Mouse (Mus musculus) stomach, postnatal 0 days (tissue): ENCODE data around the gene Tln1. TPM values are rescaled to one million over a fixed set of nuclear protein-coding genes. Genes with fewer than 3 reads are reported as not detected.

ENCODE experiments used
- ATAC-seq: fragments of 200-750 bp; cut with Nextera tagmentation; 2 replicates; pipeline ENCODE4 v1.8.0; 2017; ENCODE audit not compliant: low FRiP score, low TSS enrichment
- DNase-seq: peaks from one replicate; pipeline ENCODE4 v3.0.0-alpha.2; 2016; ENCODE audit warnings: low spot score
- H3K27ac ChIP-seq: fragments of 300-500 bp; sonication (generic); replicated peaks from 2 replicates; pipeline ENCODE4 v1.5.1; 2014; ENCODE audit warnings: mild to moderate bottlenecking, control low read depth
- H3K27me3 ChIP-seq: fragments of 300-500 bp; sonication (generic); 2 replicates; pipeline ENCODE4 v1.6.1; 2014; ENCODE audit warnings: low read length; ENCODE audit not compliant: control insufficient read depth, insufficient read depth
- H3K36me3 ChIP-seq: fragments of 300-500 bp; sonication (generic); 2 replicates; pipeline ENCODE4 v1.6.1; 2014; ENCODE audit warnings: low read length, mixed read lengths; ENCODE audit not compliant: control insufficient read depth, insufficient read depth
- H3K4me1 ChIP-seq: fragments of 300-500 bp; sonication (generic); replicated peaks from 2 replicates; pipeline ENCODE4 v1.6.1; 2014; ENCODE audit warnings: antibody characterized with exemption; ENCODE audit not compliant: control insufficient read depth, insufficient read depth
- H3K4me2 ChIP-seq: fragments of 300-500 bp; sonication (generic); replicated peaks from 2 replicates; pipeline ENCODE4 v1.6.1; 2014; ENCODE audit warnings: low read depth, mild to moderate bottlenecking, control low read depth, moderate library complexity
- H3K4me3 ChIP-seq: fragments of 300-500 bp; sonication (generic); 2 replicates; pipeline ENCODE4 v1.5.1; 2014; ENCODE audit warnings: low read depth, low read length, control low read depth
- H3K9ac ChIP-seq: fragments of 300-500 bp; sonication (generic); 2 replicates; pipeline ENCODE4 v1.6.1; 2014; ENCODE audit warnings: mild to moderate bottlenecking, low read length, control low read depth, mixed read lengths
- H3K9me3 ChIP-seq: fragments of 300-500 bp; sonication (generic); 2 replicates; pipeline ENCODE4 v1.6.1; 2016; ENCODE audit warnings: low read length; ENCODE audit not compliant: control insufficient read depth
- CTCF ChIP-seq: IDR thresholded peaks from 2 replicates; pipeline ENCODE4 v1.5.1; 2016; ENCODE audit warnings: antibody characterized with exemption, low read depth, mild to moderate bottlenecking, moderate library complexity
- EP300 ChIP-seq: optimal IDR thresholded peaks from 2 replicates; pipeline ENCODE3; 2016; ENCODE audit warnings: antibody characterized with exemption
- WGBS: fragments of 180-500 bp; shearing (Covaris S2); extraction: QIAGEN DNeasy Blood & Tissue Kit; methylation state at CpG from one replicate; pipeline ENCODE4 v1.1.7; 2014; 5-methylcytosine and 5-hydroxymethylcytosine counted together
- polyA plus RNA-seq: library from polyadenylated mRNA; unstranded; fragments of >200 nt; fragmentation: Nextera tagmentation; extraction: Ambion mirVana; gene quantifications from 2 replicates; pipeline ENCODE4 v1.2.1, GENCODE M21; 2015

Gene Tln1
- polyA plus RNA-seq, 1 experiment from 2014 or later, result 60.3 TPM

DNA sequence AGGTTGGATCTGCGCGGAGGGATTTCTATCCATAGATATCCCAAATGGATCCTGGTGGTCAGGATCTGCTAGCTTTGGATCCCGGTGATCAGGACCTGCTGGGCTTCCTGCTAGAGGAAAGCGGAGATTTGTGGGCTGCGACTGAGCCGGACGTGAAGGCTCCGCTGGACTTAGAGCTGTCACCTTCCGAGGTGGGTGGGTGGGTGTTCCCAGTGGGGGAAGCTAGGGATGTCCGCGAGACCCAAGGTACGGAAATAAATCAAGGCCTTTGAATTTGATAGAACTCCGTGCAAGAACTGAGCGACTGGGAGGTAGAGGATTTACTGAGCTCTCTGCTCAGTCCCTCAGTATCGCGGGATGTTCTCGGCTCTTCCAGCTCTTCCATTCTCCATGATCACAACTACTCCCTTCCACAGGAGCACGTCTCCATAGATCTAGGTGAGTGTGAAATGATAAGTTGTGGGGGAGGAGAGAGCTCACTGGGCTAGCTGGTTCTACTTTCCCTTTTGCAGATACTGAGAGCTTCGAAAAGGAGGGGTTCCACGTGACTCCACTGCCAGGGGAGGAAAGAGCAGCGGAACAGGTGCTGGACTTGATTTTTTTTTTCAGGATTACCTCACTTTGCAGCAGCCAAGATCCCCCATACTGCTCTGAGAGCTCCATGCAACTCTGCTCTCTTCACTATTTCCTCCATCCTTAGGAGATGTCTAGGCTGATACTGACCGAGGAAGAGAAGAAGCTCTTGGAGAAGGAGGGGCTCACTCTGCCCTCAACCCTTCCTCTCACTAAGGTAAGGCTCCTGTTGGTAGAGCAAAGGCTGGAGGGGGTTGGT lies 494 bp upstream of the Tln1 start:
- DNase-seq, result peak; percentile 42
- Histone ChIP-seq H3K4me1 (peaks cover 20% of the 10 kb centered on the region), H3K36me3 (peaks cover 17% of the 10 kb centered on the region), H3K27me3 (no peaks in the 10 kb centered on the region), H3K4me2 (peak overlapping the region; percentile 60), H3K27ac (peak overlapping the region; percentile 100), H3K4me3 (peak overlapping the region; percentile 88), H3K9ac (peak overlapping the region; percentile 96), H3K9me3 (no peaks in the 10 kb centered on the region)
- WGBS, result 6% methylated on average over 22 of the region's 22 CpGs
- TF ChIP-seq EP300 (no peak), CTCF (no peak)
- 0 out of 2 replicates have a peak, but pooled peaks have one; percentile 1 for ATAC-seq

DNA sequence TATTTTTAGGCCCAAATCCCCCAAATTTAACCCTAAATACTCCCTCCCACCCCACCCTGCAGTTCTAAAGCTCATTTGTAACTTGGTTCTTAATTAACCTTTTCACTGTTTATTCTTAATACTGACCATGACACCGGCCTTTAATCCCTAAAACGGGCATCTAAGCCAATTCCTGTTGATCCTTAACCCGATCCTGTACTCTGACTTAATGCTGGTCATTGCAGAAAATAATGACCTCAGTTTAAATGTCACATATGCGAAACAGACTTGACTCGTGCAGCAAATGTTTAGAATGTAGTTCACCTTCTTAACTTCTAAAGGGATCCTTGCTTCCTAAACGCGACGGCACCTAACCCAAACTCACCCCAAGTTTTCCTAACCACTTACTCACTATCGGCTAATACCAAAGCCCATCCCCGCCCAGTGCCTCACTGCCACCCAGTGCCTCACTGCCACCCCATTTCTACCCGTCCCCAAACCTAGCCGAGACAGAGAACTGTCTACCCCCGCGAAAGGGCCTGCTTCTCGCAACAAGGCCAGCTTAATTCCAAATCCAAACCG lies 975 bp downstream of the Tln1 start:
- peaks cover 21% of the 10 kb centered on the region for H3K4me1 ChIP-seq
- WGBS, result under 1% methylated on average over 16 of the region's 16 CpGs
- DNase-seq, result no peak
- H3K27me3 ChIP-seq, result no peaks in the 10 kb centered on the region
- TF ChIP-seq CTCF (no peak), EP300 (no peak)
- peak overlapping the region; percentile 96 for H3K9ac ChIP-seq
- H3K36me3 ChIP-seq, result peaks cover 7% of the 10 kb centered on the region; the same call in 1 of the 2 replicates
- H3K4me3 ChIP-seq, result peak overlapping the region; percentile 88
- no peak; the same call in 1 of the 2 replicates for ATAC-seq
- H3K27ac ChIP-seq, result peak overlapping the region; percentile 100
- H3K4me2 ChIP-seq, result peak overlapping the region; percentile 60
- no peaks in the 10 kb centered on the region for H3K9me3 ChIP-seq

GRCm38 (mm10) chr4:43560976-43561375 lies 1.5 kb downstream of the Tln1 start:
- no peak for ATAC-seq
- H3K4me1 ChIP-seq, result peaks cover 21% of the 10 kb centered on the region
- no peak for DNase-seq
- no peak for TF ChIP-seq EP300
- TF ChIP-seq CTCF, result no peak
- peak overlapping the region; percentile 96 for H3K9ac ChIP-seq
- H3K9me3 ChIP-seq, result no peaks in the 10 kb centered on the region
- H3K4me2 ChIP-seq, result peak overlapping the region; percentile 60
- H3K27me3 ChIP-seq, result no peaks in the 10 kb centered on the region
- peak overlapping the region; percentile 88 for H3K4me3 ChIP-seq
- 12% methylated on average over 2 of the region's 2 CpGs for WGBS
- H3K27ac ChIP-seq, result peak overlapping the region; percentile 100
- peaks cover 11% of the 10 kb centered on the region; the same call in 1 of the 2 replicates for H3K36me3 ChIP-seq

DNA sequence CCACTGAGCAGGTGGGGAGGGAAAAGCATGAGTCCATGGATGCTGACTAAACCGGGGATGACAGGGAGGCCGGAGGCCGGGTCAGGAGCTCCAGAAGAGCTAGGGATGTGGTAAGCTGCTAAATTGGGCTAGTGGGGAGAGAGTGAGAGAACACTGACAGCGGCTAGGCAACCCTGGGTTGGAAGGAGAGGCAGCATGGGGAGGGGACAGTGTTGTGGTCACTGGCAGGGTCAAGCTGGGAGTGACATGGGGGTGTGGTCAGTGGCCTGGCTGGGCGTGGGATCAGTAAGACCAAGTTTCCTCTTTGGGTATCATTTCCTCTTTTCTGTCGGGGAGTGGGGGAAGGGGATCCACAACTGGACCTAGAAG lies 2.3 kb downstream of the Tln1 start:
- Histone ChIP-seq H3K4me3 (peak overlapping the region; percentile 88), H3K9ac (peak overlapping the region; percentile 96), H3K36me3 (peaks cover 12% of the 10 kb centered on the region), H3K27ac (peak overlapping the region; percentile 100), H3K4me2 (peak overlapping the region; percentile 60), H3K4me1 (peaks cover 21% of the 10 kb centered on the region), H3K27me3 (no peaks in the 10 kb centered on the region), H3K9me3 (no peaks in the 10 kb centered on the region)
- no peak for DNase-seq
- no peak for ATAC-seq
- TF ChIP-seq EP300 (no peak), CTCF (no peak)
- WGBS, result 25% methylated on average over 6 of the region's 6 CpGs

GRCm38 (mm10) chr4:43559519-43560242 lies 2.8 kb downstream of the Tln1 start:
- Histone ChIP-seq H3K4me1 (peaks cover 21% of the 10 kb centered on the region), H3K9ac (peak overlapping the region; percentile 96), H3K27me3 (no peaks in the 10 kb centered on the region), H3K36me3 (peaks cover 14% of the 10 kb centered on the region), H3K27ac (peak overlapping the region; percentile 100), H3K9me3 (no peaks in the 10 kb centered on the region), H3K4me3 (peak overlapping the region; percentile 88), H3K4me2 (peak overlapping the region; percentile 60)
- ATAC-seq (no peak), DNase-seq (no peak)
- WGBS, result 53% methylated on average over 13 of the region's 13 CpGs
- TF ChIP-seq CTCF (no peak), EP300 (no peak)
